Mouse (Mus musculus) embryonic facial prominence, embryonic 14.5 days (tissue): ENCODE data around the gene Gatad2b. TPM values are rescaled to one million over a fixed set of nuclear protein-coding genes. Genes with fewer than 3 reads are reported as not detected.

Source experiments
- ATAC-seq: fragments of 200-750 bp; cut with Nextera tagmentation; 2 replicates; pipeline ENCODE4 v1.8.0; 2017; ENCODE audit warnings: low read depth, moderate number of reproducible peaks, moderate TSS enrichment
- DNase-seq: peaks from one replicate; pipeline ENCODE4 v3.0.0-alpha.2; 2015; ENCODE audit warnings: low spot score
- H3K27ac ChIP-seq: fragments of 300-500 bp; sonication (generic); replicated peaks from 2 replicates; pipeline ENCODE4 v1.5.1; 2014; ENCODE audit warnings: low read depth, mild to moderate bottlenecking, low read length, moderate library complexity
- H3K27me3 ChIP-seq: fragments of 300-500 bp; sonication (generic); replicated peaks from 2 replicates; pipeline ENCODE4 v1.6.1; 2014; ENCODE audit warnings: low read length; ENCODE audit not compliant: control insufficient read depth, insufficient read depth
- H3K36me3 ChIP-seq: fragments of 300-500 bp; sonication (generic); 2 replicates; pipeline ENCODE4 v1.6.1; 2014; ENCODE audit warnings: low read length, mixed read lengths; ENCODE audit not compliant: control insufficient read depth, insufficient read depth
- H3K4me1 ChIP-seq: fragments of 300-500 bp; sonication (generic); 2 replicates; pipeline ENCODE4 v1.6.1; 2014; ENCODE audit warnings: antibody characterized with exemption, low read length; ENCODE audit not compliant: control insufficient read depth, insufficient read depth
- H3K4me2 ChIP-seq: fragments of 300-500 bp; sonication (generic); 2 replicates; pipeline ENCODE4 v1.6.1; 2014; ENCODE audit warnings: low read depth, mild to moderate bottlenecking, low read length, moderate library complexity, mixed read lengths
- H3K4me3 ChIP-seq: fragments of 300-500 bp; sonication (generic); 2 replicates; pipeline ENCODE4 v1.5.1; 2014; ENCODE audit warnings: low read depth, mild to moderate bottlenecking, low read length
- H3K9ac ChIP-seq: fragments of 300-500 bp; sonication (generic); 2 replicates; pipeline ENCODE4 v1.6.1; 2014; ENCODE audit warnings: low read depth, mild to moderate bottlenecking, low read length, moderate library complexity, mixed read lengths
- H3K9me3 ChIP-seq: fragments of 300-500 bp; sonication (generic); 2 replicates; pipeline ENCODE4 v1.6.1; 2016; ENCODE audit warnings: low read length; ENCODE audit not compliant: control insufficient read depth
- WGBS: fragments of 180-500 bp; shearing (Covaris S2); extraction: QIAGEN DNeasy Blood & Tissue Kit; methylation state at CpG from one replicate; pipeline ENCODE4 v1.1.7; 2014; 5-methylcytosine and 5-hydroxymethylcytosine counted together
- polyA plus RNA-seq: library from polyadenylated mRNA; unstranded; fragments of >200 nt; fragmentation: Nextera tagmentation; extraction: Ambion mirVana; gene quantifications from 2 replicates; pipeline ENCODE4 v1.2.1, GENCODE M21; 2014

Gene Gatad2b
- polyA plus RNA-seq, 1 experiment from 2014 or later = 13.4 TPM

- no peaks in the 10 kb centered on the region for H3K36me3 ChIP-seq
- no peak for DNase-seq
- no peak for ATAC-seq
- no peak overlapping the region for H3K4me2 ChIP-seq
- 56% methylated on average over 3 of the region's 5 CpGs for WGBS
- H3K27me3 ChIP-seq = no peaks in the 10 kb centered on the region
- no peak overlapping the region for H3K9ac ChIP-seq
- H3K9me3 ChIP-seq = no peaks in the 10 kb centered on the region
- no peak overlapping the region for H3K27ac ChIP-seq
- H3K4me3 ChIP-seq = no peak overlapping the region
- no peaks in the 10 kb centered on the region for H3K4me1 ChIP-seq
Measured at GRCm38 (mm10) chr3:90372817-90373216, 79.8 kb downstream of the Gatad2b start.

GRCm38 (mm10) chr3:90373432-90374028, 80.6 kb downstream of the Gatad2b start:
- no peak overlapping the region for H3K4me2 ChIP-seq
- ATAC-seq = peak; percentile 80
- no peak overlapping the region for H3K27ac ChIP-seq
- no peak overlapping the region for H3K9ac ChIP-seq
- 27% methylated on average over 4 of the region's 4 CpGs for WGBS
- no peaks in the 10 kb centered on the region for H3K4me1 ChIP-seq
- no peak overlapping the region for H3K4me3 ChIP-seq
- H3K27me3 ChIP-seq = no peaks in the 10 kb centered on the region
- peak; percentile 94 for DNase-seq
- H3K9me3 ChIP-seq = no peaks in the 10 kb centered on the region
- H3K36me3 ChIP-seq = no peaks in the 10 kb centered on the region

GRCm38 (mm10) chr3:90374368-90374767, 81.4 kb downstream of the Gatad2b start:
- Histone ChIP-seq H3K4me3 (no peak overlapping the region), H3K9ac (no peak overlapping the region), H3K27me3 (no peaks in the 10 kb centered on the region), H3K36me3 (no peaks in the 10 kb centered on the region), H3K4me2 (no peak overlapping the region), H3K27ac (no peak overlapping the region), H3K4me1 (no peaks in the 10 kb centered on the region), H3K9me3 (no peaks in the 10 kb centered on the region)
- ATAC-seq = peak; percentile 42
- WGBS = 75% methylated on average over 4 of the region's 4 CpGs
- no peak for DNase-seq

- DNase-seq (no peak), ATAC-seq (no peak)
- no peak overlapping the region for H3K4me3 ChIP-seq
- H3K9me3 ChIP-seq = no peaks in the 10 kb centered on the region
- H3K36me3 ChIP-seq = no peaks in the 10 kb centered on the region
- H3K9ac ChIP-seq = no peak overlapping the region
- no peaks in the 10 kb centered on the region for H3K4me1 ChIP-seq
- 44% methylated on average over 3 of the region's 3 CpGs for WGBS
- no peak overlapping the region for H3K27ac ChIP-seq
- no peak overlapping the region for H3K4me2 ChIP-seq
- no peaks in the 10 kb centered on the region for H3K27me3 ChIP-seq
Measured at GRCm38 (mm10) chr3:90375562-90376246, 82.7 kb downstream of the Gatad2b start.

- DNase-seq (no peak), ATAC-seq (no peak; the same call in 1 of the 2 replicates)
- no peaks in the 10 kb centered on the region for H3K9me3 ChIP-seq
- H3K9ac ChIP-seq = no peak overlapping the region
- H3K27me3 ChIP-seq = no peaks in the 10 kb centered on the region
- no peaks in the 10 kb centered on the region for H3K36me3 ChIP-seq
- H3K4me1 ChIP-seq = no peaks in the 10 kb centered on the region
- H3K4me2 ChIP-seq = no peak overlapping the region
- H3K4me3 ChIP-seq = no peak overlapping the region
- no peak overlapping the region for H3K27ac ChIP-seq
- 67% methylated on average over 1 of the region's 1 CpGs for WGBS
Measured at GRCm38 (mm10) chr3:90376247-90376585, 83.2 kb downstream of the Gatad2b start.

- Histone ChIP-seq H3K27ac (no peak overlapping the region), H3K4me3 (no peak overlapping the region), H3K27me3 (no peaks in the 10 kb centered on the region), H3K36me3 (no peaks in the 10 kb centered on the region), H3K9me3 (no peaks in the 10 kb centered on the region), H3K4me1 (no peaks in the 10 kb centered on the region), H3K9ac (no peak overlapping the region), H3K4me2 (no peak overlapping the region)
- no peak for DNase-seq
- 81% methylated on average over 5 of the region's 5 CpGs for WGBS
- no peak for ATAC-seq
Measured at GRCm38 (mm10) chr3:90378496-90378895, 85.5 kb downstream of the Gatad2b start.

- no peak for DNase-seq
- H3K4me3 ChIP-seq = no peak overlapping the region
- no peaks in the 10 kb centered on the region for H3K4me1 ChIP-seq
- no peak overlapping the region for H3K4me2 ChIP-seq
- no peaks in the 10 kb centered on the region for H3K27me3 ChIP-seq
- no peak overlapping the region for H3K27ac ChIP-seq
- H3K9me3 ChIP-seq = no peaks in the 10 kb centered on the region
- 76% methylated on average over 11 of the region's 11 CpGs for WGBS
- peaks cover 21% of the 10 kb centered on the region for H3K36me3 ChIP-seq
- H3K9ac ChIP-seq = no peak overlapping the region
- no peak for ATAC-seq
Measured at GRCm38 (mm10) chr3:90381727-90382126, 88.7 kb downstream of the Gatad2b start.

GRCm38 (mm10) chr3:90383690-90384089, 90.7 kb downstream of the Gatad2b start:
- no peaks in the 10 kb centered on the region for H3K27me3 ChIP-seq
- H3K9me3 ChIP-seq = no peaks in the 10 kb centered on the region
- H3K4me2 ChIP-seq = no peak overlapping the region
- peak; percentile 12 for DNase-seq
- no peak; the same call in 1 of the 2 replicates for ATAC-seq
- H3K27ac ChIP-seq = no peak overlapping the region
- H3K36me3 ChIP-seq = peaks cover 27% of the 10 kb centered on the region
- 89% methylated on average over 4 of the region's 4 CpGs for WGBS
- no peak overlapping the region for H3K4me3 ChIP-seq
- peaks cover 16% of the 10 kb centered on the region for H3K4me1 ChIP-seq
- no peak overlapping the region for H3K9ac ChIP-seq

- no peaks in the 10 kb centered on the region for H3K27me3 ChIP-seq
- peaks cover 27% of the 10 kb centered on the region for H3K36me3 ChIP-seq
- no peak overlapping the region for H3K9ac ChIP-seq
- H3K4me3 ChIP-seq = no peak overlapping the region
- H3K4me1 ChIP-seq = peaks cover 18% of the 10 kb centered on the region
- DNase-seq (no peak), ATAC-seq (no peak)
- no peaks in the 10 kb centered on the region for H3K9me3 ChIP-seq
- no peak overlapping the region for H3K4me2 ChIP-seq
- WGBS = 58% methylated on average over 7 of the region's 7 CpGs
- H3K27ac ChIP-seq = no peak overlapping the region
Measured at GRCm38 (mm10) chr3:90384851-90385375, 91.9 kb downstream of the Gatad2b start.
